Mouse (Mus musculus): ENCODE data around the gene Ubald1.

GRCm38 (mm10) chr16:4831650-4832419 lies 48.3 kb downstream of the Ubald1 start:
- TF ChIP-seq CTCF (IDR thresholded peaks at IDR 0.05; ENCODE audit: low read depth, low read length) (peak; percentile 25), POLR2A (IDR thresholded peaks at IDR 0.05; ENCODE audit: insufficient read depth, low read length) (no peak)

All from ES-Bruce4 (cell line).